Mouse (Mus musculus) forebrain, embryonic 13.5 days (tissue): ENCODE measurements around the gene Macc1. TPM values are rescaled to one million over a fixed set of nuclear protein-coding genes. Genes with fewer than 3 reads are reported as not detected.
A peak's percentile ranks its signal among the peaks of the same experiment; 100 is the strongest.

Experiments used
- ATAC-seq: fragments of 200-750 bp; cut with Nextera tagmentation; 2 replicates; pipeline ENCODE4 v1.8.0; 2017
- H3K27ac ChIP-seq: fragments of 300-500 bp; sonication (generic); 2 replicates; pipeline ENCODE4 v1.5.1; 2015; ENCODE audit warnings: inconsistent platforms, mild to moderate bottlenecking, moderate library complexity
- H3K27me3 ChIP-seq: fragments of 300-500 bp; sonication (generic); 2 replicates; pipeline ENCODE4 v1.6.1; 2015; ENCODE audit warnings: mild to moderate bottlenecking, inconsistent platforms
- H3K36me3 ChIP-seq: fragments of 300-500 bp; sonication (generic); 2 replicates; pipeline ENCODE4 v1.6.1; 2015; ENCODE audit warnings: mild to moderate bottlenecking, inconsistent platforms; ENCODE audit not compliant: poor library complexity, severe bottlenecking
- H3K4me1 ChIP-seq: fragments of 300-500 bp; sonication (generic); 2 replicates; pipeline ENCODE4 v1.6.1; 2015; ENCODE audit warnings: inconsistent platforms
- H3K4me2 ChIP-seq: fragments of 300-500 bp; sonication (generic); 2 replicates; pipeline ENCODE4 v1.6.1; 2015; ENCODE audit warnings: inconsistent platforms, mild to moderate bottlenecking, moderate library complexity
- H3K4me3 ChIP-seq: fragments of 300-500 bp; sonication (generic); 2 replicates; pipeline ENCODE4 v1.5.1; 2015; ENCODE audit warnings: mild to moderate bottlenecking, inconsistent platforms
- H3K9ac ChIP-seq: fragments of 300-500 bp; sonication (generic); 2 replicates; pipeline ENCODE4 v1.6.1; 2015; ENCODE audit warnings: mild to moderate bottlenecking, inconsistent platforms
- H3K9me3 ChIP-seq: fragments of 300-500 bp; sonication (generic); replicated peaks from 2 replicates; pipeline ENCODE4 v1.6.1; 2016; ENCODE audit warnings: inconsistent platforms
- WGBS: fragments of 180-500 bp; shearing (Covaris S2); methylation state at CpG from one replicate; pipeline ENCODE4 v1.1.7; 2015; 5-methylcytosine and 5-hydroxymethylcytosine counted together
- polyA plus RNA-seq: library from polyadenylated mRNA; unstranded; fragments of >200 nt; fragmentation: Nextera tagmentation; extraction: Ambion mirVana; gene quantifications from 2 replicates; pipeline ENCODE4 v1.2.1, GENCODE M21; 2015

The Macc1 gene
- polyA plus RNA-seq, 1 experiment from 2014 or later, result not detected

DNA sequence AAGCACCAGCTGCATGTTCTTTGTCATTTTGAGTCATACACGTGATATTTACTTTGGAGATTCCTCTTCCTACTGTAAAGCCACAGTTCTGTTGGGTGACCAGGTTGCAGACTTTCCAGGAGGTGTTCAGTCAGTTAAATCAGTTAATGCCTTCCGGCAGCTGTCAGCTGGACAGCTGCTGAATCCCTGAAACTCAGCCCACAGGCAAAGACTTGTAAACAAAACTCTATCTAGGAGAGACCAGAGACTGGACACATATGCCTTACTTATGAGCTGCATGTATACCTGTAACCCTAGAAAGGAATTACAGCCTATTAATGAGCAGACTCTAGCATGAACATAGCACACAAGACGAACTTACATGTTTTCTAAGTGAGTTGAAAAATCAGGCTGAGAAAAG is 137.2 kb downstream of the Macc1 start:
- ATAC-seq, result no peak
- no peaks in the 10 kb centered on the region for H3K27me3 ChIP-seq
- H3K9ac ChIP-seq, result no peak overlapping the region
- no peak overlapping the region for H3K27ac ChIP-seq
- no peaks in the 10 kb centered on the region for H3K36me3 ChIP-seq
- 63% methylated on average over 3 of the region's 3 CpGs for WGBS
- H3K4me3 ChIP-seq, result no peak overlapping the region
- H3K4me2 ChIP-seq, result no peak overlapping the region
- H3K9me3 ChIP-seq, result no peaks in the 10 kb centered on the region
- no peaks in the 10 kb centered on the region for H3K4me1 ChIP-seq

DNA sequence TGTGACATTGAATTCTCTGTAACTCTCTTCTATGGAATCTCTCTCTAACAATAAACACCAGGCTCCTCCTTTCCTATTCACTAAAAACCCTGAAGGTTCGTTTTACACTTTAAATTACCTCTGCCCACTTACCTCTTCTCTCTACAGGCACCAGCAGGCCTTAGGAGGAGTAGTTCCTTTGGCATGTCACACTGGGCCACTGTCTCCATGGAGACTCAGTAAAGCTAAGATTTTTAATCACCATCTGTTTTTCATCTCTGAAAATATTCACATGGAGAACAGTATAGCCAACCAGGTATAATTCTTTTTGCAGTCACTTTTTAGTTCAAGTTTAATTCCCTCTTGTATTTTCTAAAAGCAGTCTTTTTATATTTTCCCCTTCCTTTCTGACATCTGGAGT is 140.0 kb downstream of the Macc1 start:
- no peak for ATAC-seq
- Histone ChIP-seq H3K4me2 (no peak overlapping the region), H3K9me3 (no peaks in the 10 kb centered on the region), H3K27me3 (no peaks in the 10 kb centered on the region), H3K9ac (no peak overlapping the region), H3K36me3 (no peaks in the 10 kb centered on the region), H3K4me1 (no peaks in the 10 kb centered on the region), H3K27ac (no peak overlapping the region), H3K4me3 (no peak overlapping the region)
- 18% methylated on average over 1 of the region's 1 CpGs for WGBS

DNA sequence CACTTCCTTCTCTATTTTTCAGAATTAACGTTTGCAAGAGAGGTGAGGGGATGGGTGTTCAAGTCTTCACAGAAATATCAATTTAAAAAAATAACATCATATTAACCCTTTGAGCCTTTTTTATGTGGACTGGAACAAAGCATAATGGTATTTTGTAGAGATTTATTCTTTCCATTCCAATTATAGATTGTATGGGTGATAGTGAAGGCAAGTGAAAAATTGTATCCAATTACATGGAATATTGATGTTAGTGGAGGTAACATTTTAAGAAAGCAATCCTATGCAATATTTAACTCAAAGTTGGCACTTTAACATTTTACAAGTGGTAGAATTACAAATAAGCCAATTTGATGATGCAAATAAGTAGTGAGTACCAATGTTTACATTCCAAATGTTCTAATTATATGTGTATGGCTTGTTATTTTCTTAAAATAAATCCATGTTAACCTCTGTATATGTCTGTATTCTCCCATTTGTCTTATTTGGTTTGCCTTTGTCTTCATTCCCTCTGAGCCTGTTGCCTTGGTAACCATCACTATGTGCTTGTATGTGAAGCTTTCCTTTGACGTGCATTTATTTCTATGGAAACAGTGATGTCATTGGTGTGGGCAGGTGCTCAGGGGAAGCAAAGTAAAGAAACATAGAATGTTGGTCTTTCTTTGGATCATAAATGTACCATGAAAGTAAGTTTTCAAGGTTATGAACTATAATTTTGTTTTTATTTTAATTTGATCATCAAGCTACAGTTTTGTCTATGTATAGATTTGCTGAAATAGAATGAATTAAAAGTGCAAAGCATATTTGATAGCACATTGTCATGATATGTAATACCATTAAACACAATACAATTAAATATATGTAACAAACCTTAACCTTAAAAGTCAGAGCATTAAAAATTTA is 150.2 kb downstream of the Macc1 start:
- ATAC-seq, result peak; percentile 95
- Histone ChIP-seq H3K27me3 (no peaks in the 10 kb centered on the region), H3K36me3 (no peaks in the 10 kb centered on the region), H3K4me1 (peaks cover 2% of the 10 kb centered on the region; the same call in 1 of the 2 replicates), H3K4me2 (no peak overlapping the region), H3K9ac (no peak overlapping the region), H3K4me3 (no peak overlapping the region), H3K9me3 (no peaks in the 10 kb centered on the region), H3K27ac (no peak overlapping the region)
- 31% methylated on average over 2 of the region's 2 CpGs for WGBS

DNA sequence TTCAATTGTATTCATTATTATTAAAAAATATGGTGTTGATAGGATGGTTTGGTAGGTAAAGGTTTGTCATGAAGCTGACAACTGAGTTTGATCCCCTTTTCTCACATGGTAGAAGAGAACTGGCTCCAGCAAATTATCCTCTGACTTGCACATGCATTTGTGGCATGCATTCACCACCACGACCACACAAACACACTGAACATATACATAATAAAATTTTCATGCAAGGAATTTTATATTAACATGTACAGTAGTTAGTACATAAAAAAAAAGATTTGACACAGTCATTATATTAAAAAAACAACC is 150.8 kb downstream of the Macc1 start:
- Histone ChIP-seq H3K4me3 (no peak overlapping the region), H3K9me3 (no peaks in the 10 kb centered on the region), H3K36me3 (no peaks in the 10 kb centered on the region), H3K4me1 (peaks cover 2% of the 10 kb centered on the region; the same call in 1 of the 2 replicates), H3K4me2 (no peak overlapping the region), H3K27ac (no peak overlapping the region), H3K27me3 (no peaks in the 10 kb centered on the region), H3K9ac (no peak overlapping the region)
- WGBS, result 74% methylated on average over 1 of the region's 1 CpGs
- ATAC-seq, result 0 out of 2 replicates have a peak, but pooled peaks have one; percentile 16

DNA sequence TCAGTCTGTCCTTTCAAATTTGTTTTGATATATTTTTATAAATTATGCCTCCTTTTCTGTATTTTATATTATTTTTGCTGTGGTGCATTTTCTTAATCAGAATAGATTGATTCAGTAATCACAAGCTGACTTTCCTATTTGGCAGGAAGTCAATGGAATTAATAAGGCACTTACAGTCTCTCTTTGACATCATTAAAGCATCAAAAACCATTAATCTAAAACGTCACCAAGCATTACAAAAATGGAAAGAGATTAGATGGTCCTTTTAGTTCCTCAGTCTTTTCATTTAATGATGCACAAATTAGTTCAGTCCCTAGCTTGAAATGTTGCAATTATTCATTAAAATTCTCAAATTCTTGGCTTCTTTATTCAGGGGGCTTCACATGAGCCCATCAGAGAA is 153.6 kb downstream of the Macc1 start:
- ATAC-seq, result no peak; the same call in 1 of the 2 replicates
- WGBS, result 13% methylated on average over 1 of the region's 1 CpGs
- no peak overlapping the region for H3K4me2 ChIP-seq
- H3K27me3 ChIP-seq, result no peaks in the 10 kb centered on the region
- no peak overlapping the region for H3K9ac ChIP-seq
- no peaks in the 10 kb centered on the region for H3K36me3 ChIP-seq
- H3K4me3 ChIP-seq, result no peak overlapping the region
- no peak overlapping the region for H3K27ac ChIP-seq
- no peaks in the 10 kb centered on the region for H3K9me3 ChIP-seq
- H3K4me1 ChIP-seq, result peaks cover 2% of the 10 kb centered on the region; the same call in 1 of the 2 replicates

DNA sequence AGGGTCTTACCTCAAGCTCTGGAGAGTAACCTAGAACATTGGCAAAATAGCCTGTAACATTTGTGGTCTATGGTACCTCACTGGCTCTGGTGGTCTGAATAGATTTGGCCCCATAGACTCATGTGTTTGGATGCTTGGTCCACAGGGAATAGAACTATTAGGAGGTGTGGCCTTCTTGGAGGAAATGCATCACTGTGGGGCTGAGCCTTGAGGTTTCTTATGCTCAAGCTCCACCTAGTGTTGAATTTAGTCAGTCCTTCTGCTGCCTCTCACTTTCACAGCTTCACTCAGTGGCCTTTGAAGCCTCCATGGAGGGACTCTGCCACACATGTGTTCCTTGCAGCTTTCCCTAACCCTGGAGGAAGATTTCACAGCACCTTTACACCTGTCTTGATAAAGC is 156.2 kb downstream of the Macc1 start:
- 0 out of 2 replicates have a peak, but pooled peaks have one; percentile 46 for ATAC-seq

DNA sequence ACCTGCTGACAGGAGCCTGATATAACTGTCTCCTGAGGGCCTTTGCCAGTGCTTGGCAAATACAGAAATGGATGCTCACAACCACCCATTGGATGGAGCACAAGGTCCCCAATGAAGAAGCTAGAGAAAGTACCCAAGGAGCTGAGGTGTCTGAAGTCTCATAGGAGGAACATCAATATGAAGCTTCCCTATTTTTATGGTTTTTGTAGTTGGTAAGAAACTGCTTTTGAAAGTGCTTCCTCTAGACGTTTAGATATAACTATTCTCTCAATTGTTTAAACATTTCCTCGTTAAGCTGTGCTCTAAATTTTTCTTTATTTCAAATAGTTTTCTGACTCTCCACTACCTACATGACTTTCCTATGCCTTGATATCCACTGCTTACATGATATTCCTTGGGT is 169.2 kb downstream of the Macc1 start:
- no peak overlapping the region for H3K4me3 ChIP-seq
- H3K36me3 ChIP-seq, result no peaks in the 10 kb centered on the region
- WGBS, result 92% methylated on average over 2 of the region's 2 CpGs
- no peaks in the 10 kb centered on the region for H3K4me1 ChIP-seq
- H3K9ac ChIP-seq, result no peak overlapping the region
- H3K27me3 ChIP-seq, result no peaks in the 10 kb centered on the region
- H3K27ac ChIP-seq, result no peak overlapping the region
- no peak overlapping the region for H3K4me2 ChIP-seq
- no peaks in the 10 kb centered on the region for H3K9me3 ChIP-seq
- ATAC-seq, result no peak

More for the DNA sequence above, 156.2 kb downstream of the Macc1 start:
- H3K4me3 ChIP-seq, result no peak overlapping the region
- H3K4me1 ChIP-seq, result no peaks in the 10 kb centered on the region
- H3K36me3 ChIP-seq, result no peaks in the 10 kb centered on the region
- no peaks in the 10 kb centered on the region for H3K9me3 ChIP-seq
- H3K27me3 ChIP-seq, result no peaks in the 10 kb centered on the region
- H3K4me2 ChIP-seq, result no peak overlapping the region
- no peak overlapping the region for H3K9ac ChIP-seq
- no peak overlapping the region for H3K27ac ChIP-seq

DNA sequence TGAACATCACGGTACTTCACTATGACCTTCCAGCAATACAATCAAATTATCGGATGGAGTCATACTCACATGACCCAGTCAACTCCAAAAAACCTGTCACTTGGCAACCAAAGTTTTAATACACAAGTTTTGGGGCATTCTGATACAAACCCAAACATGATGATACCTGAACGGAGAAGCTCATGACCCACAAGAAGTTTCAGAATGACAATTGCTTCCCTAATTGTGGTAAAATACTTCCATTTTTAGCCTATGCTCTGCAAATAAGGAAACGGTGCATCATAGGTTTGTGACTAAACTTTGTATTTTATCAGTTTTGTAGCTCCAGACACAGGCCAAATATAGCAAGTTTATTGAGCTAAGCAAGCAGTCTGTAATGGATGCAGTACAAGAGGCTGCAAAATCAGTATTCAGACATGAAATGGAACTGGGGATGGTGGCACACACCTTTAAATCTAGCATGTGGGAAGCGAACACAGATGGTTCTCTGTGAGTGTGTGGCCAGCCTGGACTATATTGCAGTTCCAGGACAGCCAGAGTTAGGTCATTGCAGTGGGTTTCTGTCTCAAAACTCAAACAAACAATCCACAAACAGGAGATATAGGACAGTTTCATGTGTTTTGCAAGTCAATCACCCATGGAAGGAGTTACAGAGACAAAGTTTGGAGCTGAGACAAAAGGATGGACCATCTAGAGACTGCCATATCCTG is 170.0 kb downstream of the Macc1 start:
- H3K9me3 ChIP-seq, result no peaks in the 10 kb centered on the region
- H3K27ac ChIP-seq, result no peak overlapping the region
- 93% methylated on average over 5 of the region's 5 CpGs for WGBS
- H3K4me3 ChIP-seq, result no peak overlapping the region
- H3K4me2 ChIP-seq, result no peak overlapping the region
- H3K27me3 ChIP-seq, result no peaks in the 10 kb centered on the region
- no peaks in the 10 kb centered on the region for H3K36me3 ChIP-seq
- no peak overlapping the region for H3K9ac ChIP-seq
- no peak for ATAC-seq
- H3K4me1 ChIP-seq, result no peaks in the 10 kb centered on the region

DNA sequence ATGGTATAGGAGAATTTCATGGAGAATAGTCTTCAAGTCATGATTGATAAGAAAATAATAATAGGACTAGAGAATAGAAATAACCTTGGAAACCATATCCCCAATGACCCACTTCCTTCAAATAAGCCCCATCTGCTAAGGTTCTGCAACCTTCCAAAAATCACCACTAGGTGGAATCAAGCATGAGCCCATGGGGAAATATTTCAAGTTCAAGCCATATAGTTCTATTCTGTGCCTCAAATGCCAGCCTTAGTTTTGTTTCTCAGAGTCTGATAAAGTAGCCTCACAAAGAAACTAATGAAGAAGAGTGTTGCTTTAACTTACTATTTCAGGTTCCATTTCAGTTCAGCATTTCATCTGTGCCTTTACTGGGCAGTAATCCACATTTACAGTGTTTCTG is 197.1 kb downstream of the Macc1 start:
- H3K36me3 ChIP-seq, result no peaks in the 10 kb centered on the region
- H3K27ac ChIP-seq, result no peak overlapping the region
- no peaks in the 10 kb centered on the region for H3K4me1 ChIP-seq
- H3K4me2 ChIP-seq, result no peak overlapping the region
- no peak overlapping the region for H3K4me3 ChIP-seq
- H3K9me3 ChIP-seq, result no peaks in the 10 kb centered on the region
- no peak for ATAC-seq
- H3K27me3 ChIP-seq, result no peaks in the 10 kb centered on the region
- no peak overlapping the region for H3K9ac ChIP-seq

Other genes starting within 250 kb of the Macc1 start
- 12.2 and 13.9 TPM in 2 replicates for gene Itgb8, start 75.5 kb upstream of the Macc1 start, polyA plus RNA-seq